8 mouse cellular contexts compared by ENCODE assay signal in the genomic region with DNA sequence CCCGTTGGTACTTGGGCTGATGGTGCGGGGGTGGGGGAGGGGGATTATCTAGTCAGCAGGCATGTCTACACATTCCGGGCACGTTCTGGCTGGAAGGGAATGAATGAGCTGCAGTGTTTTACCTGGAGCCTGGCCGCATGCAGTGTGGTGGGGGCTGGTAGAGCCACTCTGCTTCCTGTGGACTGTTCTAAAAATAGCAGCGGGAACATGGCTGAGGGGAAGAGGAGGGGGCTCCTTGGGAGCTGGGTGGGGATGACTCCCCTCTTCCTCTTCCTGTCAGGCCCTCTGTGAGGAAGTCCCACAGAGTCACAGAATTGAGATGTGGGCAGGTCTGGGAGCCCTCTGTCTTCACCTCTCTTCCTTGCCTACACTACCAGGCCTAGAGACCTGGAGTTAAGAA.
DNase-seq lines count a peak whose midpoint lies in the region; ATAC-seq lines count a peak whose summit lies in the region.

No protein-coding gene starts in this region.

- no peak overlapping the region for H3K4me3 ChIP-seq in lung, embryonic 15.5 days
- H3K4me3 ChIP-seq in embryonic facial prominence, embryonic 12.5 days = no peak overlapping the region
- no peak overlapping the region for H3K4me3 ChIP-seq in hindbrain, embryonic 13.5 days
- H3K4me3 ChIP-seq in liver, embryonic 16.5 days (ENCODE audit: low read depth, low read length) = no peak overlapping the region
- H3K4me3 ChIP-seq in stomach, embryonic 15.5 days (replicated peaks) = no peak overlapping the region

- peak; percentile 47 for ATAC-seq in lung, embryonic 15.5 days (ENCODE audit: borderline replicate concordance, extremely low read depth, low FRiP score, low TSS enrichment)
- peak; percentile 64 for ATAC-seq in embryonic facial prominence, embryonic 12.5 days (ENCODE audit: insufficient number of reproducible peaks, insufficient read depth, low FRiP score, low TSS enrichment)
- ATAC-seq in hindbrain, embryonic 13.5 days (ENCODE audit: low FRiP score) = peak; percentile 81
- peak; percentile 25 for ATAC-seq in liver, embryonic 16.5 days (ENCODE audit: low read depth)
- peak; percentile 29; the same call in 1 of the 2 replicates for ATAC-seq in stomach, embryonic 15.5 days (ENCODE audit: insufficient read depth, low FRiP score, low read depth)

- peak overlapping the region; percentile 79 for H3K27ac ChIP-seq in lung, embryonic 15.5 days
- peak overlapping the region; percentile 78 for H3K27ac ChIP-seq in embryonic facial prominence, embryonic 12.5 days
- peak overlapping the region; percentile 68 for H3K27ac ChIP-seq in hindbrain, embryonic 13.5 days
- peak overlapping the region; percentile 54 for H3K27ac ChIP-seq in liver, embryonic 16.5 days (ENCODE audit: low read length)
- peak overlapping the region; percentile 80 for H3K27ac ChIP-seq in stomach, embryonic 15.5 days

- no peak for DNase-seq in lung, postnatal 36 days
- no peak for DNase-seq in ovary, postnatal 36 days (ENCODE audit: low spot score)
- DNase-seq in layer of hippocampus, postnatal 14 days (ENCODE audit: low spot score in 2 of 2) = no peak

- H3K36me3 ChIP-seq in lung, embryonic 15.5 days = no peaks in the 10 kb centered on the region
- no peaks in the 10 kb centered on the region for H3K36me3 ChIP-seq in embryonic facial prominence, embryonic 12.5 days
- no peaks in the 10 kb centered on the region for H3K36me3 ChIP-seq in hindbrain, embryonic 13.5 days
- no peaks in the 10 kb centered on the region for H3K36me3 ChIP-seq in liver, embryonic 16.5 days (ENCODE audit: control insufficient read depth, insufficient read depth)
- no peaks in the 10 kb centered on the region for H3K36me3 ChIP-seq in stomach, embryonic 15.5 days

- H3K27me3 ChIP-seq in lung, embryonic 15.5 days = no peaks in the 10 kb centered on the region
- no peaks in the 10 kb centered on the region for H3K27me3 ChIP-seq in embryonic facial prominence, embryonic 12.5 days
- H3K27me3 ChIP-seq in hindbrain, embryonic 13.5 days = no peaks in the 10 kb centered on the region
- no peaks in the 10 kb centered on the region for H3K27me3 ChIP-seq in liver, embryonic 16.5 days (ENCODE audit: control insufficient read depth, insufficient read depth, low read depth, low read length)
- H3K27me3 ChIP-seq in stomach, embryonic 15.5 days (replicated peaks) = no peaks in the 10 kb centered on the region

- H3K9me3 ChIP-seq in lung, embryonic 15.5 days = no peaks in the 10 kb centered on the region
- no peaks in the 10 kb centered on the region for H3K9me3 ChIP-seq in embryonic facial prominence, embryonic 12.5 days
- H3K9me3 ChIP-seq in hindbrain, embryonic 13.5 days = no peaks in the 10 kb centered on the region
- no peaks in the 10 kb centered on the region for H3K9me3 ChIP-seq in liver, embryonic 16.5 days (replicated peaks; ENCODE audit: control insufficient read depth, low read length)
- no peaks in the 10 kb centered on the region for H3K9me3 ChIP-seq in stomach, embryonic 15.5 days

- H3K4me2 ChIP-seq in lung, embryonic 15.5 days = peak overlapping the region; percentile 29; the same call in 1 of the 2 replicates
- peak overlapping the region; percentile 16 for H3K4me2 ChIP-seq in embryonic facial prominence, embryonic 12.5 days (replicated peaks)
- no peak overlapping the region for H3K4me2 ChIP-seq in hindbrain, embryonic 13.5 days
- no peak overlapping the region for H3K4me2 ChIP-seq in liver, embryonic 16.5 days (ENCODE audit: low read depth, low read length)
- H3K4me2 ChIP-seq in stomach, embryonic 15.5 days = peak overlapping the region; percentile 33

- WGBS in lung, embryonic 15.5 days = 4% methylated on average over 6 of the region's 6 CpGs
- 7% methylated on average over 6 of the region's 6 CpGs for WGBS in embryonic facial prominence, embryonic 12.5 days
- WGBS in hindbrain, embryonic 13.5 days = 12% methylated on average over 6 of the region's 6 CpGs
- WGBS in liver, embryonic 16.5 days (ENCODE audit: insufficient replicate concordance) = 3% methylated on average over 6 of the region's 6 CpGs
- WGBS in stomach, embryonic 15.5 days = 10% methylated on average over 6 of the region's 6 CpGs

- H3K4me1 ChIP-seq in lung, embryonic 15.5 days = peaks cover 50% of the 10 kb centered on the region
- H3K4me1 ChIP-seq in embryonic facial prominence, embryonic 12.5 days = peaks cover 47% of the 10 kb centered on the region
- H3K4me1 ChIP-seq in hindbrain, embryonic 13.5 days (replicated peaks) = peaks cover 51% of the 10 kb centered on the region
- peaks cover 2% of the 10 kb centered on the region for H3K4me1 ChIP-seq in liver, embryonic 16.5 days (ENCODE audit: control insufficient read depth, low read depth, low read length)
- peaks cover 50% of the 10 kb centered on the region for H3K4me1 ChIP-seq in stomach, embryonic 15.5 days

- no peak overlapping the region for H3K9ac ChIP-seq in lung, embryonic 15.5 days
- no peak overlapping the region for H3K9ac ChIP-seq in embryonic facial prominence, embryonic 12.5 days
- no peak overlapping the region for H3K9ac ChIP-seq in hindbrain, embryonic 13.5 days
- no peak overlapping the region for H3K9ac ChIP-seq in liver, embryonic 16.5 days (ENCODE audit: low read depth, low read length)
- no peak overlapping the region for H3K9ac ChIP-seq in stomach, embryonic 15.5 days

Comparison
In these comparisons a context has a peak if more than half of its experiments do, and no peak if none do; other contexts are left out.
1. ATAC-seq: peak in every context shown above with its lines; median percentile 81 in hindbrain, embryonic 13.5 days; 64 in embryonic facial prominence, embryonic 12.5 days; 47 in lung, embryonic 15.5 days; 29 in stomach, embryonic 15.5 days; 25 in liver, embryonic 16.5 days.
2. H3K4me2 ChIP-seq: peak in lung, embryonic 15.5 days (single experiment), embryonic facial prominence, embryonic 12.5 days (single experiment) and stomach, embryonic 15.5 days (single experiment); none in hindbrain, embryonic 13.5 days (single experiment) and liver, embryonic 16.5 days (single experiment).
3. Peak in every context shown above with its lines, with median percentiles within 50 percentile points of each other: H3K27ac ChIP-seq.